Mouse (Mus musculus): ENCODE measurements at regions not wholly inside any gene's neighbourhood (a gene's known extent, or its start where the extent isn't known, plus 50 kb on each side); places are given as distances from the start of the nearest gene placed in this dataset.
A peak's percentile ranks its signal among the peaks of the same experiment; 100 is the strongest.

- H3K79me2 ChIP-seq (ENCODE audit: control insufficient read depth, insufficient read depth, low read length, poor library complexity): no peaks in the 10 kb centered on the region
- no peak for TF ChIP-seq CHD2 (IDR thresholded peaks at IDR 0.05; ENCODE audit: low read length)
- TF ChIP-seq HCFC1 (IDR thresholded peaks at IDR 0.05; ENCODE audit: low read depth, low read length): no peak
- TF ChIP-seq SIN3A (IDR thresholded peaks at IDR 0.05; ENCODE audit: low read length): no peak
- TF ChIP-seq CHD1 (IDR thresholded peaks at IDR 0.05; ENCODE audit: low read depth, low read length): no peak
- H3K27me3 ChIP-seq (ENCODE audit: control insufficient read depth in 1 of 2, insufficient read depth in 2 of 2, low read length in 2 of 2): no peaks in the 10 kb centered on the region
Observed at GRCm38 (mm10) chr2:149467801-149468200, 62.9 kb downstream of the Cst10 start.

GRCm38 (mm10) chr2:149472411-149472810 lies 67.6 kb downstream of the Cst10 start:
- Histone ChIP-seq H3K4me1 (ENCODE audit: control insufficient read depth in 1 of 2, insufficient read depth in 2 of 2, low read length in 2 of 2) (no peaks in the 10 kb centered on the region), H3K27ac (ENCODE audit: control insufficient read depth, low read depth, low read length) (no peak overlapping the region), H3K27me3 (ENCODE audit: control insufficient read depth in 1 of 2, insufficient read depth in 2 of 2, low read length in 2 of 2) (no peaks in the 10 kb centered on the region), H3K4me3 (ENCODE audit: control insufficient read depth in 1 of 2, insufficient read depth in 1 of 2, low read depth in 2 of 2, low read length in 2 of 2) (no peak overlapping the region), H3K9ac (ENCODE audit: control insufficient read depth, low read depth, low read length, poor library complexity, severe bottlenecking) (no peak overlapping the region), H3K36me3 (ENCODE audit: control insufficient read depth in 1 of 2, insufficient read depth in 2 of 2, low read length in 2 of 2) (no peaks in the 10 kb centered on the region), H3K79me2 (ENCODE audit: control insufficient read depth, insufficient read depth, low read length, poor library complexity) (no peaks in the 10 kb centered on the region), H3K9me3 (replicated peaks; ENCODE audit: insufficient read depth, low read length) (no peaks in the 10 kb centered on the region)
- TF ChIP-seq SIN3A (IDR thresholded peaks at IDR 0.05; ENCODE audit: low read length) (no peak), BHLHE40 (IDR thresholded peaks at IDR 0.05; ENCODE audit: borderline replicate concordance, low read depth, low read length) (no peak), TAL1 (IDR thresholded peaks at IDR 0.05; ENCODE audit: low read length) (no peak), POLR2AphosphoS2 (IDR thresholded peaks at IDR 0.05; ENCODE audit: low read length) (no peak), ZKSCAN1 (IDR thresholded peaks at IDR 0.05; ENCODE audit: low read depth, low read length) (no peak), CTCF (IDR thresholded peaks at IDR 0.05 in 2 of 3, conservative IDR thresholded peaks at IDR 0.05 in 1 of 3; ENCODE audit: control insufficient read depth in 1 of 3, insufficient read depth in 1 of 3, low read depth in 2 of 3, low read length in 3 of 3, poor library complexity in 1 of 3, severe bottlenecking in 1 of 3) (no peak), NELFE (IDR thresholded peaks at IDR 0.05; ENCODE audit: low read depth, low read length) (no peak), MYB (IDR thresholded peaks at IDR 0.05; ENCODE audit: low read depth, low read length) (no peak), KAT2A (conservative IDR thresholded peaks at IDR 0.05; ENCODE audit: low read depth, low read length) (no peak), SMC3 (IDR thresholded peaks at IDR 0.05; ENCODE audit: low read depth, low read length) (no peak)
- no peak for DNase-seq (ENCODE audit: low read depth, low spot score)

More at GRCm38 (mm10) chr2:149467801-149468200, 62.9 kb downstream of the Cst10 start:
- Histone ChIP-seq H3K9ac (ENCODE audit: control insufficient read depth, low read depth, low read length, poor library complexity, severe bottlenecking) (no peak overlapping the region), H3K36me3 (ENCODE audit: control insufficient read depth in 1 of 2, insufficient read depth in 2 of 2, low read length in 2 of 2) (no peaks in the 10 kb centered on the region), H3K27ac (ENCODE audit: control insufficient read depth, low read depth, low read length) (no peak overlapping the region), H3K4me1 (ENCODE audit: control insufficient read depth in 1 of 2, insufficient read depth in 2 of 2, low read length in 2 of 2) (no peaks in the 10 kb centered on the region), H3K4me3 (ENCODE audit: control insufficient read depth in 1 of 2, insufficient read depth in 1 of 2, low read depth in 2 of 2, low read length in 2 of 2) (no peak overlapping the region), H3K9me3 (replicated peaks; ENCODE audit: insufficient read depth, low read length) (no peaks in the 10 kb centered on the region)
- peak; percentile 2 for DNase-seq (ENCODE audit: low read depth, low spot score)

- Histone ChIP-seq H3K4me1 (ENCODE audit: control insufficient read depth in 1 of 2, insufficient read depth in 2 of 2, low read length in 2 of 2) (no peaks in the 10 kb centered on the region), H3K79me2 (ENCODE audit: control insufficient read depth, insufficient read depth, low read length, poor library complexity) (no peaks in the 10 kb centered on the region), H3K4me3 (ENCODE audit: control insufficient read depth in 1 of 2, insufficient read depth in 1 of 2, low read depth in 2 of 2, low read length in 2 of 2) (no peak overlapping the region), H3K27ac (ENCODE audit: control insufficient read depth, low read depth, low read length) (no peak overlapping the region), H3K36me3 (ENCODE audit: control insufficient read depth in 1 of 2, insufficient read depth in 2 of 2, low read length in 2 of 2) (no peaks in the 10 kb centered on the region), H3K9me3 (replicated peaks; ENCODE audit: insufficient read depth, low read length) (no peaks in the 10 kb centered on the region), H3K9ac (ENCODE audit: control insufficient read depth, low read depth, low read length, poor library complexity, severe bottlenecking) (no peak overlapping the region), H3K27me3 (ENCODE audit: control insufficient read depth in 1 of 2, insufficient read depth in 2 of 2, low read length in 2 of 2) (no peaks in the 10 kb centered on the region)
- no peak for TF ChIP-seq TBP (IDR thresholded peaks at IDR 0.05; ENCODE audit: low read depth, low read length)
- peak; percentile 10 for DNase-seq (ENCODE audit: low read depth, low spot score)
Observed at GRCm38 (mm10) chr2:149493280-149493988, 88.6 kb downstream of the Cst10 start.

Measured in MEL (cell line).